Mouse (Mus musculus): ENCODE data around the gene Rassf5. TPM values are rescaled to one million over a fixed set of nuclear protein-coding genes. Genes with fewer than 3 reads are reported as not detected.

Gene Rassf5
- polyA plus RNA-seq, 1 experiment from 2014 or later: 1.7 TPM

Other genes with a start within 250 kb of the Rassf5 start
- gene Il10, start 225.4 kb downstream of the Rassf5 start, polyA plus RNA-seq (2015; fragmentation: Nextera tagmentation; extraction: Ambion mirVana): not detected in 2 replicates
- 39.8 and 40.4 TPM in 2 replicates for gene Mapkapk2, start 147.4 kb downstream of the Rassf5 start, polyA plus RNA-seq (2015; fragmentation: Nextera tagmentation; extraction: Ambion mirVana)
- gene Dyrk3, start 106.9 kb downstream of the Rassf5 start, polyA plus RNA-seq (2015; fragmentation: Nextera tagmentation; extraction: Ambion mirVana): 3.3 and 3.9 TPM in 2 replicates
- 61.3 and 68.7 TPM in 2 replicates for gene Eif2d, start 92.1 kb downstream of the Rassf5 start, polyA plus RNA-seq (2015; fragmentation: Nextera tagmentation; extraction: Ambion mirVana)
- 2.7 and 3.6 TPM in 2 replicates for gene Ikbke, start 34.3 kb upstream of the Rassf5 start, polyA plus RNA-seq (2015; fragmentation: Nextera tagmentation; extraction: Ambion mirVana)

Data from embryonic facial prominence, embryonic 13.5 days (tissue).